In genomic region chr17:79614691-79615588, GRCm38 (mm10) we compare ENCODE assay signal across 8 mouse cellular contexts. TPM values are rescaled to one million over a fixed set of nuclear protein-coding genes. Genes with fewer than 3 reads are reported as not detected.
A peak's percentile ranks its signal among the peaks of the same experiment; 100 is the strongest.
DNase-seq lines count a peak whose midpoint lies in the region; ATAC-seq and TF ChIP-seq lines count a peak whose summit lies in the region.

No protein-coding gene starts in this region.

- no peak for TF ChIP-seq EP300 in CH12.LX (IDR thresholded peaks at IDR 0.05; ENCODE audit: low read length)
- TF ChIP-seq EP300 in liver, postnatal 0 days (IDR thresholded peaks at IDR 0.05; ENCODE audit: low read depth): no peak

- ATAC-seq in forebrain, embryonic 13.5 days: peak; percentile 97
- peak; percentile 92 for ATAC-seq in liver, postnatal 0 days
- peak; percentile 96 for ATAC-seq in neural tube, embryonic 13.5 days (ENCODE audit: low read depth)

- no peaks in the 10 kb centered on the region for H3K79me2 ChIP-seq in CH12.LX (replicated peaks; ENCODE audit: control insufficient read depth, extremely low read depth, insufficient read depth, poor library complexity, severe bottlenecking)

- dilution Hi-C loops in CH12.LX (cut with MboI; ENCODE audit: extremely low pct_ligation_motif_present, extremely low pct_unique_long_range_greater_than_20kb, low sequenced_read_pairs): no loop called here

- intact Hi-C loops in heart, postnatal 10 days (cut with DNase I): no loop called here

- no peak overlapping the region for H3K27ac ChIP-seq in CH12.LX (ENCODE audit: insufficient read depth, low read depth)
- peak overlapping the region; percentile 62 for H3K27ac ChIP-seq in forebrain, embryonic 13.5 days
- H3K27ac ChIP-seq in liver, postnatal 0 days (ENCODE audit: low read depth): peak overlapping the region; percentile 85
- peak overlapping the region; percentile 91 for H3K27ac ChIP-seq in neural tube, embryonic 13.5 days (replicated peaks)

- no peak for TF ChIP-seq CTCF in CH12.LX (conservative IDR thresholded peaks at IDR 0.05 in 1 of 2, IDR thresholded peaks at IDR 0.05 in 1 of 2; ENCODE audit: low read depth in 2 of 2, low read length in 2 of 2)
- TF ChIP-seq CTCF in liver, postnatal 0 days (IDR thresholded peaks at IDR 0.05; ENCODE audit: low read depth): no peak

- DNase-seq in CH12.LX (ENCODE audit: extremely low read depth): peak; percentile 60
- DNase-seq in c-Kit-positive CD71-positive TER-119-positive erythroid progenitor cells, embryonic 14.5 days (ENCODE audit: low spot score): peak; percentile 58
- peak; percentile 81 to 83 for DNase-seq in heart, postnatal 10 days
- peak; percentile 64 for DNase-seq in layer of hippocampus, adult 11-12 months (ENCODE audit: low spot score)
- peak; percentile 80 for DNase-seq in liver, postnatal 0 days
- peak; percentile 38 for DNase-seq in telencephalon, adult 2 months (ENCODE audit: low read depth, low spot score)

- H3K36me3 ChIP-seq in CH12.LX (replicated peaks in 1 of 2; ENCODE audit: control insufficient read depth in 1 of 2, insufficient read depth in 1 of 2, low read length in 1 of 2): peaks cover 0 to 3% of the 10 kb centered on the region in 2 experiments
- H3K36me3 ChIP-seq in forebrain, embryonic 13.5 days (ENCODE audit: poor library complexity, severe bottlenecking): no peaks in the 10 kb centered on the region
- H3K36me3 ChIP-seq in liver, postnatal 0 days (replicated peaks; ENCODE audit: insufficient read depth, low read length): no peaks in the 10 kb centered on the region
- H3K36me3 ChIP-seq in neural tube, embryonic 13.5 days: no peaks in the 10 kb centered on the region

- TF ChIP-seq POLR2A in CH12.LX (IDR thresholded peaks at IDR 0.05; ENCODE audit: low read depth, low read length): peak; percentile 84

- no peak for TF ChIP-seq RAD21 in CH12.LX (IDR thresholded peaks at IDR 0.05; ENCODE audit: low read depth, low read length)

- no peaks in the 10 kb centered on the region for H3K27me3 ChIP-seq in CH12.LX (replicated peaks)
- no peaks in the 10 kb centered on the region for H3K27me3 ChIP-seq in forebrain, embryonic 13.5 days
- H3K27me3 ChIP-seq in liver, postnatal 0 days (ENCODE audit: insufficient read depth, low read length): no peaks in the 10 kb centered on the region
- no peaks in the 10 kb centered on the region for H3K27me3 ChIP-seq in neural tube, embryonic 13.5 days

- peak overlapping the region; percentile 77 for H3K4me2 ChIP-seq in CH12.LX (ENCODE audit: insufficient read depth, low read depth, poor library complexity, severe bottlenecking)
- peak overlapping the region; percentile 77 for H3K4me2 ChIP-seq in forebrain, embryonic 13.5 days
- H3K4me2 ChIP-seq in liver, postnatal 0 days (ENCODE audit: low read depth, low read length): peak overlapping the region; percentile 89
- peak overlapping the region; percentile 77 for H3K4me2 ChIP-seq in neural tube, embryonic 13.5 days

- H3K4me3 ChIP-seq in CH12.LX (replicated peaks in 1 of 3; ENCODE audit: low read depth in 2 of 3, low read length in 2 of 3, poor library complexity in 1 of 3): peak overlapping the region; percentile 71 to 90 (median 80)
- peak overlapping the region; percentile 67 for H3K4me3 ChIP-seq in forebrain, embryonic 13.5 days
- peak overlapping the region; percentile 67 for H3K4me3 ChIP-seq in liver, postnatal 0 days (ENCODE audit: low read depth, low read length)
- peak overlapping the region; percentile 82 for H3K4me3 ChIP-seq in neural tube, embryonic 13.5 days

- peaks cover 0 to 15% of the 10 kb centered on the region in 2 experiments; a peak in 1 of 4 replicates for H3K4me1 ChIP-seq in CH12.LX (ENCODE audit: control insufficient read depth in 1 of 2, insufficient read depth in 2 of 2)
- H3K4me1 ChIP-seq in forebrain, embryonic 13.5 days: no peaks in the 10 kb centered on the region; the same call in 1 of the 2 replicates
- peaks cover 11% of the 10 kb centered on the region for H3K4me1 ChIP-seq in liver, postnatal 0 days (ENCODE audit: insufficient read depth)
- peaks cover 7% of the 10 kb centered on the region; the same call in 1 of the 2 replicates for H3K4me1 ChIP-seq in neural tube, embryonic 13.5 days (replicated peaks)

- peak overlapping the region; percentile 93 for H3K9ac ChIP-seq in CH12.LX (ENCODE audit: insufficient read depth, low read depth)
- peak overlapping the region; percentile 83 for H3K9ac ChIP-seq in forebrain, embryonic 13.5 days
- peak overlapping the region; percentile 87 for H3K9ac ChIP-seq in liver, postnatal 0 days (replicated peaks)
- H3K9ac ChIP-seq in neural tube, embryonic 13.5 days: peak overlapping the region; percentile 94

- WGBS in forebrain, embryonic 13.5 days: 3% methylated on average over 52 of the region's 57 CpGs
- 2% methylated on average over 47 of the region's 57 CpGs for WGBS in liver, postnatal 0 days (ENCODE audit: insufficient replicate concordance)
- WGBS in neural tube, embryonic 13.5 days: 2% methylated on average over 57 of the region's 57 CpGs

- H3K9me3 ChIP-seq in CH12.LX (replicated peaks; ENCODE audit: low read length): no peaks in the 10 kb centered on the region
- no peaks in the 10 kb centered on the region for H3K9me3 ChIP-seq in forebrain, embryonic 13.5 days (replicated peaks)
- H3K9me3 ChIP-seq in liver, postnatal 0 days (ENCODE audit: low read length): no peaks in the 10 kb centered on the region
- no peaks in the 10 kb centered on the region for H3K9me3 ChIP-seq in neural tube, embryonic 13.5 days

- in situ Hi-C loops in CH12.LX (cut with MboI; ENCODE audit: low pct_ligation_motif_present, low pct_unique_long_range_greater_than_20kb, low sequenced_read_pairs): no loop called here

TF ChIP-seq in CH12.LX, 34 proteins besides CTCF, POLR2A, EP300 and RAD21:
- TF ChIP-seq CHD1 (IDR thresholded peaks at IDR 0.05; ENCODE audit: low read depth, low read length) (no peak), HCFC1 (IDR thresholded peaks at IDR 0.05; ENCODE audit: low read depth, low read length) (peak; percentile 76), TCF12 (IDR thresholded peaks at IDR 0.05; ENCODE audit: low read depth, low read length) (peak; percentile 71), IRF4 (IDR thresholded peaks at IDR 0.05; ENCODE audit: low read depth, low read length) (no peak), USF1 (IDR thresholded peaks at IDR 0.05; ENCODE audit: low read depth, low read length) (no peak), ETS1 (conservative IDR thresholded peaks at IDR 0.05; ENCODE audit: low read depth, low read length) (no peak), UBTF (IDR thresholded peaks at IDR 0.05; ENCODE audit: low read depth, low read length) (peak; percentile 94), ELF1 (IDR thresholded peaks at IDR 0.05; ENCODE audit: low read depth, low read length) (peak; percentile 87), MAZ (IDR thresholded peaks at IDR 0.05; ENCODE audit: low read depth, low read length) (0 out of 2 replicates have a peak, but pooled peaks have one; percentile 27), NELFE (IDR thresholded peaks at IDR 0.05; ENCODE audit: low read depth, low read length) (peak; percentile 58), NRF1 (IDR thresholded peaks at IDR 0.05; ENCODE audit: low read depth, low read length) (peak; percentile 37; the same call in 1 of the 2 replicates)

RNA-seq across cellular contexts. Expression of gene Rmdn2, which starts 3.3 kb away (rescaled TPM):
- 0.59 and 1.0 TPM in 2 replicates for total RNA-seq in CH12.LX (2012; rRNA removed)
- 2.2 and 3.0 TPM in 2 replicates for total RNA-seq in CH12.LX (2014; rRNA removed)
- polyA plus RNA-seq in CH12.LX (2012; ENCODE audit: insufficient read length, low read depth): 2.2 and 3.1 TPM in 2 replicates
- 4.4 and 6.0 TPM in 2 replicates for polyA plus RNA-seq in forebrain, embryonic 13.5 days (2015; fragmentation: Nextera tagmentation; extraction: Ambion mirVana)
- 1 to 10 TPM; 7.7 to 9.1 TPM for total RNA-seq in heart, postnatal 10 days (2021)
- 11.2 TPM in 2 replicates for polyA plus RNA-seq in liver, postnatal 0 days (2015; fragmentation: Nextera tagmentation; extraction: Ambion mirVana)
- 7.6 and 10.7 TPM in 2 replicates for polyA plus RNA-seq in neural tube, embryonic 13.5 days (2015; fragmentation: Nextera tagmentation; extraction: Ambion mirVana)
